Mouse (Mus musculus) kidney, postnatal 0 days (tissue): ENCODE results near the gene Atp1b1. TPM values are rescaled to one million over a fixed set of nuclear protein-coding genes. Genes with fewer than 3 reads are reported as not detected.

ENCODE experiments used
- ATAC-seq: fragments of 200-750 bp; cut with Nextera tagmentation; replicated peaks from 2 replicates; pipeline ENCODE4 v1.8.0; 2017; ENCODE audit warnings: low read depth, moderate number of reproducible peaks, moderate TSS enrichment, moderate library complexity; ENCODE audit not compliant: low FRiP score
- DNase-seq: peaks from one replicate; pipeline ENCODE4 v3.0.0-alpha.2; 2016; ENCODE audit warnings: low spot score
- H3K27ac ChIP-seq: fragments of 300-500 bp; sonication (generic); 2 replicates; pipeline ENCODE4 v1.5.1; 2014; ENCODE audit warnings: mild to moderate bottlenecking
- H3K27me3 ChIP-seq: fragments of 300-500 bp; sonication (generic); 2 replicates; pipeline ENCODE4 v1.6.1; 2014; ENCODE audit warnings: low read length, mixed read lengths; ENCODE audit not compliant: insufficient read depth
- H3K36me3 ChIP-seq: fragments of 300-500 bp; sonication (generic); 2 replicates; pipeline ENCODE4 v1.6.1; 2014; ENCODE audit warnings: low read length, mixed read lengths; ENCODE audit not compliant: insufficient read depth
- H3K4me1 ChIP-seq: fragments of 300-500 bp; sonication (generic); replicated peaks from 2 replicates; pipeline ENCODE4 v1.6.1; 2014; ENCODE audit warnings: antibody characterized with exemption, low read length, mixed read lengths; ENCODE audit not compliant: insufficient read depth
- H3K4me2 ChIP-seq: fragments of 300-500 bp; sonication (generic); 2 replicates; pipeline ENCODE4 v1.6.1; 2014; ENCODE audit warnings: mild to moderate bottlenecking, low read length, moderate library complexity, mixed read lengths
- H3K4me3 ChIP-seq: fragments of 300-500 bp; sonication (generic); replicated peaks from 2 replicates; pipeline ENCODE4 v1.5.1; 2014; ENCODE audit warnings: low read depth, low read length
- H3K9ac ChIP-seq: fragments of 300-500 bp; sonication (generic); 2 replicates; pipeline ENCODE4 v1.6.1; 2014; ENCODE audit warnings: low read depth, low read length
- H3K9me3 ChIP-seq: fragments of 300-500 bp; sonication (generic); replicated peaks from 2 replicates; pipeline ENCODE4 v1.6.1; 2016; ENCODE audit warnings: low read length, inconsistent platforms, mixed read lengths
- CTCF ChIP-seq: IDR thresholded peaks from 2 replicates; pipeline ENCODE4 v1.5.1; 2016; ENCODE audit warnings: antibody characterized with exemption, low read depth, mild to moderate bottlenecking, moderate library complexity
- WGBS: fragments of 180-500 bp; shearing (Covaris S2); extraction: QIAGEN DNeasy Blood & Tissue Kit; methylation state at CpG from one replicate; pipeline ENCODE4 v1.1.7; 2014; 5-methylcytosine and 5-hydroxymethylcytosine counted together
- polyA plus RNA-seq: library from polyadenylated mRNA; unstranded; fragments of >200 nt; fragmentation: Nextera tagmentation; extraction: Ambion mirVana; gene quantifications from 2 replicates; pipeline ENCODE4 v1.2.1, GENCODE M21; 2015

Atp1b1 gene
- polyA plus RNA-seq, 1 experiment from 2014 or later, result 731 TPM

DNA sequence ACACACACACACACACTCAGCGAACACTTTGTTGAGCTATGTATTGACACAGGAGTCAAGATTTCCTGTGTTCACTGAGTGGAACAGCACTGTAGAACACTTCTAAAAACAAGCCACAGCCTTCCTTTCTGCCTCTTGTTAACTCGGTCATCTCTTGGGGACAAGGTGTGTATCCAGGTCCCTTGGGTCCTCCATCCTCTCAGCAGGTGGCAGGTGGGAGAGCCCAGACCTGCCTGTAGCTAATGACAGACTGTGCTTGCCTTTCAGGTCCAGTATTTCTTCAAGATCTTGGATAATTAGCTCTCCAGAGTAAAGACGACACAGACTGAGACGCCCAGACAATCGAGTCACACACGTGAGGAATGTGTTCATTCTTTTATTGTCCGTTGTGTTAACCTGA, 21.4 kb downstream of the Atp1b1 start:
- Histone ChIP-seq H3K4me2 (no peak overlapping the region), H3K4me3 (no peak overlapping the region), H3K36me3 (peaks cover 24% of the 10 kb centered on the region), H3K27me3 (no peaks in the 10 kb centered on the region), H3K9ac (no peak overlapping the region), H3K9me3 (no peaks in the 10 kb centered on the region), H3K4me1 (no peaks in the 10 kb centered on the region), H3K27ac (no peak overlapping the region)
- WGBS, result 76% methylated on average over 7 of the region's 7 CpGs
- ATAC-seq (0 out of 2 replicates have a peak, but pooled peaks have one; percentile 30), DNase-seq (no peak)
- no peak for TF ChIP-seq CTCF

DNA sequence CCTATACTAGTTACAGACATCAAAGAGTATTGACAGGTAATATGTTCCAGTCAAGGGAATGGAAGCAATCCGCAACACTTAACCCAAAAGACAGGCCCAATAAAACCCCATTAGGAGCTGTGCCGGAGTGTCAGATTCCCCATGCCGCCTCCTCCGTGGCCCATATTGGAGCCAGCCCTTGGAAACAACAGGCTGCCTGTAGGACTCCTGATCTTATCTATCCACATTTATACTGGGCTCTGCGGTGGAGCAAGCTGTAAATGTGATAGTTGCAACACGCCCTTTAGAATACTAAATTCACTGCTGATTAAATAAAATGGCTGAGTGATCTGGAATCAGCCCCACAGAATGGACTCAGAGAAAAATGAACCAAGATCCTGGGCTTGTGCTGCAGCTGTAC, 24.1 kb downstream of the Atp1b1 start:
- no peak overlapping the region for H3K27ac ChIP-seq
- peaks cover 15% of the 10 kb centered on the region for H3K36me3 ChIP-seq
- H3K4me1 ChIP-seq, result no peaks in the 10 kb centered on the region
- DNase-seq, result no peak
- H3K4me2 ChIP-seq, result no peak overlapping the region
- WGBS, result 36% methylated on average over 6 of the region's 6 CpGs
- H3K4me3 ChIP-seq, result no peak overlapping the region
- H3K27me3 ChIP-seq, result no peaks in the 10 kb centered on the region
- H3K9me3 ChIP-seq, result no peaks in the 10 kb centered on the region
- ATAC-seq, result no peak
- TF ChIP-seq CTCF, result no peak
- no peak overlapping the region for H3K9ac ChIP-seq

DNA sequence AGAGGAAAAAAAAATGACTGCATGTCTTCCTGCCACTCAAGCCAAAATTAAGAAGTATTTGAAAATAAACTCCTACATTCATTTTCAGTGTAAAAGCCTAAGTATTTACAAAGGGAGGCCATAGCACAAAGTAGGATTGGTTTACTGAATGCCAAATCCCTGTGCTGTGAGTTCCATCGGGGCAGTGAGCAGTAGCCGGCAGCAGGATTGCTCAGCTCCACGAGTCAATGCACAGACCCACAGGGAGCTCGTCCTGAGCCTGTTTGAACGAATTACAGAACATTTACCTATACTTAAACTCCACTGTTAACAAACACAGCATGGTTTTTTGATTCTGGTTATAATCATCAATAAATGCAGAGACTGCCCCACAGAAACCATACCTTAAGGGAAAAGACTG, 25.5 kb downstream of the Atp1b1 start:
- Histone ChIP-seq H3K27me3 (no peaks in the 10 kb centered on the region), H3K4me1 (no peaks in the 10 kb centered on the region), H3K9ac (no peak overlapping the region), H3K36me3 (peaks cover 4% of the 10 kb centered on the region), H3K27ac (peak overlapping the region; percentile 60), H3K4me2 (no peak overlapping the region), H3K9me3 (no peaks in the 10 kb centered on the region), H3K4me3 (no peak overlapping the region)
- ATAC-seq (no peak), DNase-seq (no peak)
- TF ChIP-seq CTCF, result no peak
- WGBS, result 34% methylated on average over 5 of the region's 5 CpGs

DNA sequence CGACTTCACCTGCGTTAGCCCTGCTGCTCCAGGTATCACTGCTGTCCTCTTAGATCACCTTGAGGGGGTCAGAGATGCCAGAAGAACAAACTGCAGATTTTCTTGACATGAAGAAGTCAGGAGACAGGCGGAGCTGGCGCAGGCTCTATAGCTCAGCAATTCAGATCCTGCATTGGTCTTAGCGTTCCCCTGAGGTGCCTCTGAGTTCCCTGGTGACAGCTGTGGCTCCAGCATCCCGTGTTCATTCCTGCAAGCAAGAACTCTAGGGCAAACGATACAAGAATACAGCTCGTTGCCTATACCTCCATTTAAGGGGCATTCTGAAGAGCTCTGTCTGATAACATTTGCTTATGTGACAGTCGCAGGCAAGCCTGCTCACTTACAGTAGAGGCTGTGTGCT, 29.5 kb downstream of the Atp1b1 start:
- Histone ChIP-seq H3K9me3 (no peaks in the 10 kb centered on the region), H3K9ac (no peak overlapping the region), H3K36me3 (no peaks in the 10 kb centered on the region), H3K27me3 (no peaks in the 10 kb centered on the region), H3K4me2 (no peak overlapping the region), H3K4me3 (no peak overlapping the region), H3K27ac (no peak overlapping the region), H3K4me1 (no peaks in the 10 kb centered on the region)
- WGBS, result 91% methylated on average over 9 of the region's 9 CpGs
- ATAC-seq (no peak), DNase-seq (no peak)
- TF ChIP-seq CTCF, result no peak

DNA sequence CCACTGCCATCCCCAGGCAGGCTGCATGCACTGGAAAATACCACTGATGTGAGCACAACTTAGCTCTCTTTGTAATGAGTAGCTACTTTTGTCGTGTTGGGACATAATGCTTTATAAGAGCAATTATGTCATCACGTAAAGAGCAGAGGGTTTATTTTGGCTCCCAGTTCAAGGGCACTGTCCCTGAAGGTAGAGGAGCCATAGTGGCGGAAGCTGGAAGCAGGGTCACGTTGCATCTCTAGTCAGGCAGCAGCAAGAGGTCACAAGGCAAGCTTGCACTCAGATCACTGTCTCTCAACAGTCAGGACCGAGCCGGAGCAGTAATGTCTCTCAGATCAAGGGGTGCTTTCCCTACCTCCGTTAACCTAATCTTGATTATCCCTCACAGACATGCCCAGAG, 30.4 kb downstream of the Atp1b1 start:
- 64% methylated on average over 7 of the region's 7 CpGs for WGBS
- H3K9me3 ChIP-seq, result no peaks in the 10 kb centered on the region
- no peaks in the 10 kb centered on the region for H3K36me3 ChIP-seq
- no peak for DNase-seq
- H3K4me3 ChIP-seq, result no peak overlapping the region
- no peak for TF ChIP-seq CTCF
- no peaks in the 10 kb centered on the region for H3K27me3 ChIP-seq
- H3K9ac ChIP-seq, result no peak overlapping the region
- H3K4me1 ChIP-seq, result no peaks in the 10 kb centered on the region
- H3K4me2 ChIP-seq, result no peak overlapping the region
- ATAC-seq, result no peak
- no peak overlapping the region for H3K27ac ChIP-seq

DNA sequence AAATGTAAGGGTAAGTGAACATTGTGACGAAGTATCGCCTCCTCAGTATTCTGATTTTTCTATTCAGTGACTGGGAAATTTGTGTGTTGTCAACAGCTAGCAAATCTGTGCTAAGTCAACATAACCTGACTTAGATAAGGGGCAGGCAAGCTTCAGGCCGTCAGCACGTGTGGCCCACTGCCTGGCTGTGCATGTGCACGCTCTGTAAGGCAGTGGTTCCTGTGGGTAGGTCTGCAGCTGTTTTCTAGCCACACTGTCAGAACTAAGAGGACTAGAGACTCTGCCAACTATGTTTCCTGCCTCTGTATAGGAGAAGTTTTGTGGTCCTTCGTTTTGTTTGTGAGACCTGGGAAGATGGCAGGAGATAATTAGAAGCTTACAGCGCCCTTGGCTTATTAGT, 31.9 kb downstream of the Atp1b1 start:
- Histone ChIP-seq H3K4me1 (no peaks in the 10 kb centered on the region), H3K9ac (no peak overlapping the region), H3K4me2 (no peak overlapping the region), H3K9me3 (no peaks in the 10 kb centered on the region), H3K27ac (no peak overlapping the region), H3K27me3 (no peaks in the 10 kb centered on the region), H3K36me3 (no peaks in the 10 kb centered on the region), H3K4me3 (no peak overlapping the region)
- no peak for TF ChIP-seq CTCF
- ATAC-seq (no peak), DNase-seq (no peak)
- WGBS, result 82% methylated on average over 7 of the region's 7 CpGs

DNA sequence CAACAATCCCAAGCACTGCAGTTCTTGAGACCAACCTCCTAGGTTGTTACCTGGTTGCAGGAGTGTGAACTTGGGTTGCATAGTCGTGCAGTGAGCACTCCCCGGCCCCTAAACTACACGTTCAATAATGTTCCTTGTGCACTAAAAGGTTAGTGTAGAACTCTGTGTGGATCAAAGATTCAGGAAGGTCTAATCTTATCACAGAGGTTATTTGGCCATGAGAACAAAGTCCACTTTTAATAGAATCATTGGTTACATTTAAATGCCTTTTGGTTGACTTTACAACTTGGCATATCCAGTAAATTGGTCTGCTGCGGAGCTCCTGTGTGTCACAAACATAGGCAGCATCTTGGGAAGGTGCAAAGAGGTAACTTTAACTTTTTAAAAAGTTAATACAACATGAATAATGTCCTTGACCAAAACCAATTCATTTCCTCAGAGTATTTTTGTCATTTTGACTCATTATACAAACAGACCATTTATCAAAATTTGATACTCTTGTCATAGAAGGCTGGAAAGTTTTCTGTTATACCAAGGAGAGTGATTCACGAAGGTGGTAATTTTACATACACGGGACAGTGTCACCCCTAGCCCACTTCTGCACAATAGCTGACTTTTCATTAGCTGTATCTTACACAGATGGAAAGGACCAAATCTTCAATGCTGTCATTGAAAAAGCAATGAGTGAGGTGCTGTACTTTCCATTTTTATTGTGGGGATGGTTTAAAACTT, 37.4 kb downstream of the Atp1b1 start:
- Histone ChIP-seq H3K27me3 (no peaks in the 10 kb centered on the region), H3K4me2 (no peak overlapping the region), H3K36me3 (no peaks in the 10 kb centered on the region), H3K9me3 (no peaks in the 10 kb centered on the region), H3K27ac (no peak overlapping the region), H3K4me3 (no peak overlapping the region), H3K9ac (no peak overlapping the region), H3K4me1 (no peaks in the 10 kb centered on the region)
- ATAC-seq (no peak), DNase-seq (no peak)
- 75% methylated on average over 6 of the region's 6 CpGs for WGBS
- no peak for TF ChIP-seq CTCF
